In the genomic region with DNA sequence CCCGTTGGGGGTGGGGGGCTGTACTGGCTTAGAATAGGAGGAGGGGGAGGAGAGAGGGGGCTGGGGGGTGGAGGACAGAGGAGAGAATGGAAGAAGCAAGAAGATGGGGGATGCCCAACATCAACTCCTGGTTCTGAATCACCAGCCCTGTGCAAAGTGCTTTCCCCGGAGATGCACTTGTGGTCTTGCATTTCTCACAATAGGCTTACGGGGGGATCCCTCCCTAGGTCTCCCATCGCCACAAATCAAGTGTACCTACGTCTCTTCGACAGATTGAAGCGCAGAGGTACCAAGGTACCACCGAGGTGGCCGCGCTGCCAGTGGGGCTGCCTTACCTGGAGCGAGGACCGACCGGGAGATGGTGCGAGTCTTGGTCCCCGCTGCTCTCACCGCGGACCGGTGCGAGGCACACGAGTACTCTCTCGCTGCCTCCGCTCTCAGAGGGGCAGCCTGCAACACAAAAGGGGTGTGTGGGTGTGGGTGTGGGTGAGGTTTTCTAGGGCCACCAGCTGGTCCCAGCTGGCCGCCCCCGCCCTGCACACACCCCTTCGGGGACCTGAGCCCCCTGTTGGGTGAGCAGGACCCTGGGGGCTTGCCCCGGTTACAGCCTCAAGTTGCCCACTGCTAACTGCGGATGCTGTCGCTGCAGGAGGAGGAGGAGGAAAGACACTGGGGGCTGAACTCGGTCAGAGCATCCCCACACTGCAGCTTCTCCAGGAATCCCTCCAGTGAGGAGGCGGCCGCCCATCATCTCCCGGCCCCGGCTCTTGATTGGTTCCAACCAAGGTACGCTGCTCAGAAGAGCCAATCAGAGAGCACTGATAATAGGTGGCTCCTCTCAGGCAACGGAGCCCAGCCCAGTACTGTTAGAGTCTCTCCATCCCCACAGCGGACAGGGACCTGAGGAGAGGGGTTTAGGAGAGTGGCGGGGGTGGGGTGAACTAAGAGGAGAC, we compare ENCODE assay signal across 7 mouse cellular contexts. TPM values are rescaled to one million over a fixed set of nuclear protein-coding genes. Genes with fewer than 3 reads are reported as not detected.
DNase-seq lines count a peak whose midpoint lies in the region; ATAC-seq lines count a peak whose summit lies in the region.

A gene (minus strand): TSS at position 742 of the 953 bp plus-strand sequence.

- peak within 1 kb of the TSS; percentile 99 for H3K4me2 ChIP-seq in forebrain, embryonic 15.5 days (replicated peaks)
- peak within 1 kb of the TSS; percentile 96 for H3K4me2 ChIP-seq in hindbrain, embryonic 13.5 days
- H3K4me2 ChIP-seq in midbrain, embryonic 13.5 days (replicated peaks): peak within 1 kb of the TSS; percentile 88
- H3K4me2 ChIP-seq in stomach, embryonic 15.5 days: peak within 1 kb of the TSS; percentile 88

- peak within 1 kb of the TSS; percentile 92 for H3K27ac ChIP-seq in forebrain, embryonic 15.5 days (replicated peaks)
- H3K27ac ChIP-seq in hindbrain, embryonic 13.5 days: peak within 1 kb of the TSS; percentile 94
- peak within 1 kb of the TSS; percentile 92 for H3K27ac ChIP-seq in midbrain, embryonic 13.5 days
- no peak within 1 kb of the TSS for H3K27ac ChIP-seq in stomach, embryonic 15.5 days

- H3K36me3 ChIP-seq in forebrain, embryonic 15.5 days: no peaks in the 10 kb centered on the region
- no peaks in the 10 kb centered on the region for H3K36me3 ChIP-seq in hindbrain, embryonic 13.5 days
- no peaks in the 10 kb centered on the region for H3K36me3 ChIP-seq in midbrain, embryonic 13.5 days
- H3K36me3 ChIP-seq in stomach, embryonic 15.5 days: no peaks in the 10 kb centered on the region

- no peaks in the 10 kb centered on the region for H3K9me3 ChIP-seq in forebrain, embryonic 15.5 days
- no peaks in the 10 kb centered on the region for H3K9me3 ChIP-seq in hindbrain, embryonic 13.5 days
- no peaks in the 10 kb centered on the region for H3K9me3 ChIP-seq in midbrain, embryonic 13.5 days
- no peaks in the 10 kb centered on the region for H3K9me3 ChIP-seq in stomach, embryonic 15.5 days

- 0 out of 2 replicates have a peak, but pooled peaks cover 2% of the 10 kb centered on the region for H3K27me3 ChIP-seq in forebrain, embryonic 15.5 days
- H3K27me3 ChIP-seq in hindbrain, embryonic 13.5 days: no peaks in the 10 kb centered on the region
- H3K27me3 ChIP-seq in midbrain, embryonic 13.5 days: no peaks in the 10 kb centered on the region; the same call in 1 of the 2 replicates
- H3K27me3 ChIP-seq in stomach, embryonic 15.5 days (replicated peaks): 0 out of 2 replicates have a peak, but pooled peaks cover 17% of the 10 kb centered on the region

- H3K4me3 ChIP-seq in forebrain, embryonic 15.5 days: peak within 1 kb of the TSS; percentile 93
- H3K4me3 ChIP-seq in hindbrain, embryonic 13.5 days: peak within 1 kb of the TSS; percentile 78
- peak within 1 kb of the TSS; percentile 80 for H3K4me3 ChIP-seq in midbrain, embryonic 13.5 days (replicated peaks)
- peak within 1 kb of the TSS; percentile 43 for H3K4me3 ChIP-seq in stomach, embryonic 15.5 days (replicated peaks)

- H3K9ac ChIP-seq in forebrain, embryonic 15.5 days (replicated peaks): peak within 1 kb of the TSS; percentile 89
- H3K9ac ChIP-seq in hindbrain, embryonic 13.5 days: peak within 1 kb of the TSS; percentile 90
- H3K9ac ChIP-seq in midbrain, embryonic 13.5 days (replicated peaks): peak within 1 kb of the TSS; percentile 88
- H3K9ac ChIP-seq in stomach, embryonic 15.5 days: no peak within 1 kb of the TSS

- peak; percentile 56 to 65 for DNase-seq in adrenal gland, adult (ENCODE audit: inconsistent age in 2 of 2, low spot score in 1 of 2)
- peak; percentile 95 for DNase-seq in cerebellum, adult 11-12 months
- DNase-seq in left cerebral cortex, postnatal 4 days: peak; percentile 92

- H3K4me1 ChIP-seq in forebrain, embryonic 15.5 days: peaks cover 20% of the 10 kb centered on the region
- H3K4me1 ChIP-seq in hindbrain, embryonic 13.5 days (replicated peaks): peaks cover 22% of the 10 kb centered on the region
- peaks cover 26% of the 10 kb centered on the region for H3K4me1 ChIP-seq in midbrain, embryonic 13.5 days (replicated peaks)
- peaks cover 9% of the 10 kb centered on the region for H3K4me1 ChIP-seq in stomach, embryonic 15.5 days

- intact Hi-C loops in left cerebral cortex, postnatal 4 days (cut with DNase I): no loop called here

- peak; percentile 100 for ATAC-seq in forebrain, embryonic 15.5 days (replicated peaks)
- ATAC-seq in hindbrain, embryonic 13.5 days (ENCODE audit: low FRiP score): peak; percentile 99
- peak; percentile 100 for ATAC-seq in midbrain, embryonic 13.5 days
- peak; percentile 90 for ATAC-seq in stomach, embryonic 15.5 days (ENCODE audit: insufficient read depth, low FRiP score, low read depth)

- WGBS in forebrain, embryonic 15.5 days: under 1% methylated on average over 37 of the region's 37 CpGs
- under 1% methylated on average over 37 of the region's 37 CpGs for WGBS in hindbrain, embryonic 13.5 days
- WGBS in midbrain, embryonic 13.5 days: under 1% methylated on average over 37 of the region's 37 CpGs
- WGBS in stomach, embryonic 15.5 days: 1% methylated on average over 37 of the region's 37 CpGs

RNA-seq across cellular contexts. Expression of the gene that starts here (rescaled TPM):
- 83.0 and 88.3 TPM in 2 replicates for polyA plus RNA-seq in forebrain, embryonic 15.5 days (2015; fragmentation: Nextera tagmentation; extraction: Ambion mirVana)
- polyA plus RNA-seq in hindbrain, embryonic 13.5 days (2015; fragmentation: Nextera tagmentation; extraction: Ambion mirVana): 78.8 and 82.0 TPM in 2 replicates
- total RNA-seq in left cerebral cortex, postnatal 4 days (2021): 100 to 1,000 TPM; 424 to 437 TPM
- 66.3 and 77.2 TPM in 2 replicates for polyA plus RNA-seq in midbrain, embryonic 13.5 days (2015; fragmentation: Nextera tagmentation; extraction: Ambion mirVana)
- polyA plus RNA-seq in stomach, embryonic 15.5 days (2015; fragmentation: Nextera tagmentation; extraction: Ambion mirVana): 7.2 and 8.3 TPM in 2 replicates

Comparison
In these comparisons a context has a peak if more than half of its experiments do, and no peak if none do; other contexts are left out.
1. H3K4me3 ChIP-seq: peak in every context shown above with its lines; median percentile 93 in forebrain, embryonic 15.5 days; 80 in midbrain, embryonic 13.5 days; 78 in hindbrain, embryonic 13.5 days; 43 in stomach, embryonic 15.5 days.